Mouse (Mus musculus): ENCODE results near the gene Hhat.

The Hhat gene

DNA sequence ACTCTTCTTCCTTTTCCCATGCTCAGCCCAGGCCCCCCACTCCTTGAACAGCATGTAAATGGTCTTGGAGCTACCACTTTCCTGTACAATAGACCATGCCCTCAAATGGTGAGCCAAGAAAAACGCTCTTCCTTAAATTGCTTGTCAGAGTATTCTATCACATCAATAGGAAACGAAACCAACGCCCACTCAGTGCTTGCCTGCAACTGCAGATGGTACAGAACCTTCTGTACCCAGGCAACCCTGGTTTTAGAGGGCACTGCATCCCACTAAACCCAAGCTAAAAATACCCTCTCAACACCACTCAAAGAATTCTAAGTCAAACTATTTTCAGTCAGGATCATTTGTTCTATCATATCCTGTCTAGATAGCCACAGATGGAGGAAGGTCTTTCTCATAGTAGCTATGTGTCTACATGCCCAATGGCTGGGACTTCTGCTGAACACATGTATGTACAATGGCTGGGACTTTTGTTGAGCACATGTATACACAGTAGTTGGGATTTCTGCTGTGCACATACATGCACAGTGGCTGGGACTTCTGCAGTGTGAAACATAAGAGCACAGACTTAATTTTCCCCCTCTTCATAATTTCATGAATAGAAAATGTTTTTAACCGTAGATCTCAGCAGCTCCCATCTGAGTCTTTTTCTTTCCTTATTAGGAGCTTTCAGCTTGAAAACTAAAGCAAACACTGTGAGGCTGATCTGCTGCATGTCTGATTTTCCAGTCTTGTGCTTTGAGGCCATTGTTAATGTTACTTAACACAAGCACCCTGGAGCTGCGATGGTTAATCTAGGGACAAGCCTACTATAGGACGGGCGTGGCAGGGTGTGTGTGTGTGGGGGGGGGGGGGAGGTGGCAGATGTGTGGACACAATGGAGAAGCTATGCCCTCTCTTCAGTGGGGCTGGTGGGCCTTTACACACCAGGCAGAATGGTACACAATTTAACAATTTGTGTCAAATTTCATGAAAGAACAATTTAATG, 7.8 kb downstream of the Hhat start:
- H3K36me3 ChIP-seq (ENCODE audit: control insufficient read depth, insufficient read depth, low read length, poor library complexity, severe bottlenecking) = no peaks in the 10 kb centered on the region
- DNase-seq (ENCODE audit: low read depth, low spot score) = peak; percentile 74
- H3K27me3 ChIP-seq (ENCODE audit: control insufficient read depth, insufficient read depth, low read length, poor library complexity, severe bottlenecking) = no peaks in the 10 kb centered on the region

DNA sequence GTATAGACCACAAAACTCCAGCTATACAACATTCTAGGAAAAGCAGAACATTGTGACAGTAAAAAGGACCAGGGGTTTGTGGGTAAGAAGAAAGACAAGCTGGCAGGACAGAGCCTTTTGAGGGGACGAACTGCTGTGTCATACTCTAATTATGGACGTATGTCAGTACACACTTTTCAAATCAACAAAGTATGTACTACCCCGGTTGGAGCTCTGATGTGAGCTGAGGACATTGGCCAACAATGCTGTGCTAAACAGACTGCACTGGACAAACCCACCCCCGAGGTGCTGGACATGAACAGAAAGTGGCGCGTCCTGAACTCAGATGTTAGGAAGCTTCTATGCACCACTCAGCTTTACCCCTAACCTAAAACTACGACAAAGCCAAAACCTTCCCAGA, 14.3 kb downstream of the Hhat start:
- no peaks in the 10 kb centered on the region for H3K27me3 ChIP-seq (ENCODE audit: control insufficient read depth, insufficient read depth, low read length, poor library complexity, severe bottlenecking)
- no peaks in the 10 kb centered on the region for H3K36me3 ChIP-seq (ENCODE audit: control insufficient read depth, insufficient read depth, low read length, poor library complexity, severe bottlenecking)
- no peak for DNase-seq (ENCODE audit: low read depth, low spot score)

DNA sequence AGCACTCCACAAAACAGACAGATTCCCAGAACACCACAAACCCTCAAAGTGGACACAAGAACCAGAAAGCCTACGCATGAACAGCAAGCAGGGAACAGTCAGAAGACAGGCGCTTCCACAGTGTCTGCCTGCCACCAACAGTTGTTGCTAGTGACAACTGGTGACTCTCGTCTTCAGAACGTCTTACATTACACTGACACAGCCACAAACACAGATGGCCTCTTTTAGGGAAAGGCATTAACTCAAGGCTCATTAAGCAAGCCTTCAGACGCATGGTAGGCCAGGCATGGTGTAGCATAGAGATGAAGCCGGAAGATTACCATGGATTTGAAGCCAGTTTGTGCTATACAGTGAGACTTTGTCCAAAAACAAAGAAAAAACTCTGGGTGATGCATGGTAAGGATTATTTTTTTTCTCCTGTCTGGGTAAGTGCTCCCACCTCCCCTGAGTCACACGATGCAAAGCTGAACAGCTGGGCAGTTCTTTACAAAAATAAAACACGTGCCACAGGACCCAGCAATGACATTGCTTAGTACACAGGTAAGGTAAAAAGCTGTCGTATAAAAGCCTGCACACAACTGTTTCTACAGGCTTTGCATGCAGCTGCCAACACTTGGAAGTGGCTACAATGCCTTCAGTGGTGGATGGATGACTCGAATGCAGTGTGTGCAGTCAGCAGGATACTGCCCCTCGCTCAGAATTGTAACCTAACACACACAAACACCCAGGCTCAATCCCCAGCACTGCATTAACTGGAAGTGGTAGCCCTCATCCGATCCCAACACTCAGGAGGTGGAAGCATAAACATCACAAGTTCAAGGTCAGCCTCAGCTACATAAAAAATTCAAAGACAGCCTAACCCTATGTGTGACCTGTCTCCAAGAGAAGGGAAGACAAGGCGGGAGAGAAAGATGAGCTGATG, 15.1 kb downstream of the Hhat start:
- Histone ChIP-seq H3K36me3 (ENCODE audit: control insufficient read depth, insufficient read depth, low read length, poor library complexity, severe bottlenecking) (no peaks in the 10 kb centered on the region), H3K27me3 (ENCODE audit: control insufficient read depth, insufficient read depth, low read length, poor library complexity, severe bottlenecking) (no peaks in the 10 kb centered on the region)
- no peak for DNase-seq (ENCODE audit: low read depth, low spot score)

DNA sequence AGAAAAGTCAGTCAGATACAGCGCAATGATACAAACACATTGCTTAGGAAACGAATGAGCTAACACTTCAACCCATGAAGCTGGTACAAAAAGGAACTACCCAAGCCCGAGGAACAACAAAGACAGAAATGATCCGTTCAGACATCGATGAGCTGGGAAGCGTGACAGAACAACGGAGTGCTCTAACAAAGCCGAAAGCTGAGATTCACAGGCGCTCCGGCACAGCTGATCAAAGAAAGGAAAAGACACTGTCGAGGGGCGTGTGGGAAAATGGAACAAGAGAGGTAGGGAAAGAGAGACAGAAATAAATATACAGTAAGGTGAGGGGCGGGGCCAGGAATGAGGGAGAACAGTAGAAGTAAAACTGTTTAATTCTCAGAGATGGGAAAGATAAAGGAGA, 15.8 kb downstream of the Hhat start:
- DNase-seq (ENCODE audit: low read depth, low spot score) = no peak
- Histone ChIP-seq H3K27me3 (ENCODE audit: control insufficient read depth, insufficient read depth, low read length, poor library complexity, severe bottlenecking) (no peaks in the 10 kb centered on the region), H3K36me3 (ENCODE audit: control insufficient read depth, insufficient read depth, low read length, poor library complexity, severe bottlenecking) (no peaks in the 10 kb centered on the region)

DNA sequence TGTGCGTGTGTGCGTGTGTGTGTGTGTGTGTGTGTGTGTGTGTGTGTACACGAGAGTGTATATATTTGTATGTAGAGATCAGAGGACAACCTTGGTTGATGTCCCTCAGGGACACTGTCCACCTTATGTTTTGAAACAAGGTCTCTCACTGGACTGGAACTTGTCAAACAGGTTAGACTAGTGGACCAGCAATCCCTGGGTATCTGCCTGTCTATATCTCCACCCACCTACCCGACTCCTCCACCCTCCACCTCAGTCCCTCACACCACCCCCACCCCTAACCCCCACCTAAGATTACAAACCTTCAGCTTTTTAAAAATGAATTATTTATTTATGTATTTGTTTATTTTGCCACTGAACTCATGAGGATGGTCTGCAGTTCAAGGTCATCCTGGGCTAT, 16.8 kb downstream of the Hhat start:
- no peak for DNase-seq (ENCODE audit: low read depth, low spot score)
- no peaks in the 10 kb centered on the region for H3K36me3 ChIP-seq (ENCODE audit: control insufficient read depth, insufficient read depth, low read length, poor library complexity, severe bottlenecking)
- H3K27me3 ChIP-seq (ENCODE audit: control insufficient read depth, insufficient read depth, low read length, poor library complexity, severe bottlenecking) = no peaks in the 10 kb centered on the region

DNA sequence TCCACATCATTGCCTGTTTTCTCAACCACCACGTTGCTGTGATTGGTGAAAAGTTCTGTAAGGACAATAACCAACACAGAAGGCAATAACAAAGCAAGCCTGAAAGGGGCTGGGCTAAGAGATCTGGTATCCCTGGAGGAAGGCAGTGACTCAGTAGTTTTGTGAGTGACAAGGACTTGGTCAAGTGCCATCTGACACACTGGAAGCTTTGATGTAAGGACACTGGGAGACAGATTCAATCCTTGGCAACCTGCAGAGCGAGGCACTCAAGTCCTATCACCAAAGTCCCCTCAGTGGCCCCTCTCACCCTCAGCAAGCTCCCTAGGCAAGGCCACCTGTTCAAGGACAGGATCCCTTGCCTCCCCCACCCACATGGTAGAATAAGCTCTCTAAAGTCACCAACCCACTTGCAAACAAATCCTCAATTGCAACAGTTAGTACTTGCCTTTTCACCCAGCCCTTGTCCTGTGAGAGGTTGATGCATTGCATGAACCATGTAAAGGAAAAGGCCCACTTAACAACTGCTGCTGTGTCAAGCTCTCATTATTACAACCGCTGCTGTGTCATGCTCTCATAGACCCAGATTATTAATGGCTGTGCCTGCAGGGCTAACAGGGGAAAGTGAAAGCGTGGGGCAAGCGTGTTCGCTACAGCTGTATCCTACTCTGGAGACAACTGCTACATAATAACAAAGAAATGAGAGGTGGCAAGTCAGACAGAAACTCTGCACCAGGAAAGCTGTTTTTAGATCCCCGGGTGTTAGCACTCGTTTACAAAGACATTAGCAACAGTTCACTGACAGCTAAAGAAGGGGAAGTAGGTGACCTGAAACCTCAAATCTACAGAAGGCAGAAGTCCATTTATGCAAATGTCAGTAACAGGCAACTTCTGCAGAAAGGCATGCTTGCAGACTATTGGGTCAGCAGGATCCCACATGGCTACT, 18.1 kb downstream of the Hhat start:
- peak; percentile 85 for DNase-seq (ENCODE audit: low read depth, low spot score)
- no peaks in the 10 kb centered on the region for H3K36me3 ChIP-seq (ENCODE audit: control insufficient read depth, insufficient read depth, low read length, poor library complexity, severe bottlenecking)
- H3K27me3 ChIP-seq (ENCODE audit: control insufficient read depth, insufficient read depth, low read length, poor library complexity, severe bottlenecking) = no peaks in the 10 kb centered on the region

DNA sequence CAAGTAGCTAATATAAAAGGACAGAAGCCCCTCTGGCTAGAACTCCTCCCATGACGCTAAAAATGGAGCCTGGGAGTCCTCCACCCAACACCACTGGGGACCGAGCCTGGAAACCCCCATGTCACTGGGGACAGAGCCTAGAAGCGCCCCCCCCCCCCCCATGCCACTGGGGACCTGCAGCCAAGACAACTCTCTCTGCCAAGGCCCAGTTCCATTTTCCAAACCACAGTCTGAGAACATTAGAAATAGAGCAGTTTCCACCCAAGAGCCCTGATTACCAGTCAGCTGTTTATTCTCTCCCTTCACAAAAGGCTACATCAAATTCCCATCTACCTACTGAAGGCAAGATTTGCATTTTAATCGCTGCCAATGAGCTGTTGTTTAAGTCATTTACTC, 21.0 kb downstream of the Hhat start:
- no peaks in the 10 kb centered on the region for H3K27me3 ChIP-seq (ENCODE audit: control insufficient read depth, insufficient read depth, low read length, poor library complexity, severe bottlenecking)
- no peaks in the 10 kb centered on the region for H3K36me3 ChIP-seq (ENCODE audit: control insufficient read depth, insufficient read depth, low read length, poor library complexity, severe bottlenecking)
- peak; percentile 49 for DNase-seq (ENCODE audit: low read depth, low spot score)

DNA sequence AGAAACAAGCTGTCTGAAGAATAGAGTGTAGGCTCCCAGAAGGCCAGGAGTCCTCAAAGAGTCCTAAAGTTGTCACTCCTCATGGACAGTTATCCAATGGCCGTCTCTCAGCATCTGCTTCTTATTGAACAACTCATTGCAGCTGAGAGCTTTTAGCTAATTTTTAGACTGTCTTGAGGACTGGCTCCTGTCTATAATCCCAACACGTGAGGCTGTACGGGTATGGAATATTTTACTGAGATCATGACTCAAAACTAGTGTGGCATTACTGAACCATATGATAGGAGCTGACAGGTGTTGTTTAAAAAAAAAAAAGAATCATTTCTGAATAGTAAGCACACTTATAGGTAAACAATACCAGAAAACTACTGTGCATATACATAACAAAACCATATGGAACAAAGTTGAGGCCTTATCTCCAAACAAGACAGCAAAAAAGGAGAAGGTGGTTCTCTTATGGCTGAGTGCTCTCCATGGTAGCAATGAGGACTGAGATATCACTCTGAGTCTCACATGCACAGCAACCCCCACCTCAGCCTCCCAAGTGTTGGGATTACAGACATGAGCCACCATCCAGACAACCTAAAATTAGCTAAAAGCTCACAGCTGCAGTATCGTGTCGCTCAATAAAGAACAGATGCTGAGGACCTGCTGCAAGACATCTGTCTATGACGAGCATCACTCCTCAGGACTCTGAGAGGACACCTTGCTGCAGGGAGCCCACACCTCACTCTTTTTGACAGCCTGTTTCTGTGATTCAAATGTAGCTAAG, 21.6 kb downstream of the Hhat start:
- Histone ChIP-seq H3K36me3 (ENCODE audit: control insufficient read depth, insufficient read depth, low read length, poor library complexity, severe bottlenecking) (no peaks in the 10 kb centered on the region), H3K27me3 (ENCODE audit: control insufficient read depth, insufficient read depth, low read length, poor library complexity, severe bottlenecking) (no peaks in the 10 kb centered on the region)
- DNase-seq (ENCODE audit: low read depth, low spot score) = no peak

DNA sequence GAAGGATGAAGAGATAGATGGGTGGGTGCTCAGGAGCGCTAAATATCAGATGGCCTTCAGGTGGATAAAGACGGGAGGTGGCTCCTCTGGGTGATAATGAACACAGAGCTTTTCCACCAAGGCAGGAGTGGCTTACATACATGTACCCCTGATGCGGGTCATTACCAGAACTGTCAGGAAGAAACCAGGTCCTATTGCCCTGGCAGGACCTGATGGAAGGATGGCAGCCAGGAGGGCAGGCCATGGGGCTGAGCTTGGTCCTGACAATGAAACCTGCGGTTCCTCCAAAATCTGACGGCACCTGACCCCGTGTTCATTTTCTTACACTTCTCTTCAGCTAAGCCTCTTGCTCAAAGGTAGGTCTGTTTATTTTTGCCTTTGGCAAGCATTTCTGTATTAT, 24.8 kb downstream of the Hhat start:
- no peak for DNase-seq (ENCODE audit: low read depth, low spot score)
- Histone ChIP-seq H3K27me3 (ENCODE audit: control insufficient read depth, insufficient read depth, low read length, poor library complexity, severe bottlenecking) (no peaks in the 10 kb centered on the region), H3K36me3 (ENCODE audit: control insufficient read depth, insufficient read depth, low read length, poor library complexity, severe bottlenecking) (no peaks in the 10 kb centered on the region)

DNA sequence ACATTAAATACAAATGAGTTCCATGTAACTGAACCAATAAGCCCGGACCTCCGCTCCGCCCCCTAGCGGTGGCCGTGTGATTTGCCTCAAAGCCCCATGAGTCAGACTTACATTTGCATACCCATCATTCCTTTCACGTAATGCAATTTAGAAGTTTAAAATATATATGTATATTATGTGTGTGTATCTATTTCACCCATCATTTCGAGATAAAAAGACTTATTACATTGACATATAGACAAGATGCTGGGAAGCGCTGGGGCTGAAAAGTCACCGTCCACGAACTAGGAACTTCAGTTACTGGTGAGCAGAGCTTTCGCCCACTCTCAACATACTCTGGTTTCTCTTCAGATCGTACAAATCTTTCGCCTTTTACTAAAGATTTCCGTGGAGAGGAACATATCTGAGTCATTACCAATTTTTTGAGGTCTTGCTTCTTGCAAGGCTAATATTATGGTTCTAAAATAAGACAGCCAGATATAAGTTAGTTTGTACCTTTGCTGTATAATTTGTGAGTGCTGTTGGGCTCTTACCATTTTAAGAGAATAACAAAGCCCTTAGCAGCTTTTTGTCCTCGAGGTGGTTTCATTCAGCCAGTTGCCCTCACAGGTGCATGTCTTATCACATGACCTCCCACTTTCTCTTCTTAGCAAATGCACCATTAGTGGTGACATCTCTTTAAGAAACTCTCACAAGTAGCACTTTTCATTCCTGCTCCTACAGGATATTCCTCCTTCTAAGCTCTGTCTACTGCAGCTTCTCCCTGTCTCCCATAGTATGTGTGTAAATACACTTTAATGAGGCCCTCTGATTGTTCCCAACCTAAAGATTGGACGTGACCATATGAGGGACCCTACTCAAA, 25.6 kb downstream of the Hhat start:
- no peaks in the 10 kb centered on the region for H3K36me3 ChIP-seq (ENCODE audit: control insufficient read depth, insufficient read depth, low read length, poor library complexity, severe bottlenecking)
- DNase-seq (ENCODE audit: low read depth, low spot score) = peak; percentile 91

DNA sequence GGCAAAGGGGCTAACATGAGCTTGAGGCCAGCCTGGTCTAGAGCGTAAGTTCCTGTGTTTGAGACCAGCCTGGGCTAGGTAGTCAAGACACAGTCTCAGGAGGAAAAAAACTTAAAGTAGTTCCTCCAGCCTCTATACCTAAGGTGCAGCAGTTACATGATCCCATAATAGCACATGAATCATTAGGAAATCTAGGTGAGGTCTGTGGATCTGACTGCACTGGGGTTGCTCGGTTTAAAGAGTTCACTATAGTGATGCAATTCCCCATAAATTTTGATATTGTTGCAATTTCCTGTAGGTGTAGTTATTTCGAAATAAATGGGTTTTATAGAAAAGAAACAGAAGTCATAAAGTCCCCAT, 26.2 kb downstream of the Hhat start:
- Histone ChIP-seq H3K27me3 (ENCODE audit: control insufficient read depth, insufficient read depth, low read length, poor library complexity, severe bottlenecking) (no peaks in the 10 kb centered on the region), H3K36me3 (ENCODE audit: control insufficient read depth, insufficient read depth, low read length, poor library complexity, severe bottlenecking) (no peaks in the 10 kb centered on the region)
- DNase-seq (ENCODE audit: low read depth, low spot score) = no peak

More for the DNA sequence above, 25.6 kb downstream of the Hhat start:
- H3K27me3 ChIP-seq (ENCODE audit: control insufficient read depth, insufficient read depth, low read length, poor library complexity, severe bottlenecking) = no peaks in the 10 kb centered on the region

DNA sequence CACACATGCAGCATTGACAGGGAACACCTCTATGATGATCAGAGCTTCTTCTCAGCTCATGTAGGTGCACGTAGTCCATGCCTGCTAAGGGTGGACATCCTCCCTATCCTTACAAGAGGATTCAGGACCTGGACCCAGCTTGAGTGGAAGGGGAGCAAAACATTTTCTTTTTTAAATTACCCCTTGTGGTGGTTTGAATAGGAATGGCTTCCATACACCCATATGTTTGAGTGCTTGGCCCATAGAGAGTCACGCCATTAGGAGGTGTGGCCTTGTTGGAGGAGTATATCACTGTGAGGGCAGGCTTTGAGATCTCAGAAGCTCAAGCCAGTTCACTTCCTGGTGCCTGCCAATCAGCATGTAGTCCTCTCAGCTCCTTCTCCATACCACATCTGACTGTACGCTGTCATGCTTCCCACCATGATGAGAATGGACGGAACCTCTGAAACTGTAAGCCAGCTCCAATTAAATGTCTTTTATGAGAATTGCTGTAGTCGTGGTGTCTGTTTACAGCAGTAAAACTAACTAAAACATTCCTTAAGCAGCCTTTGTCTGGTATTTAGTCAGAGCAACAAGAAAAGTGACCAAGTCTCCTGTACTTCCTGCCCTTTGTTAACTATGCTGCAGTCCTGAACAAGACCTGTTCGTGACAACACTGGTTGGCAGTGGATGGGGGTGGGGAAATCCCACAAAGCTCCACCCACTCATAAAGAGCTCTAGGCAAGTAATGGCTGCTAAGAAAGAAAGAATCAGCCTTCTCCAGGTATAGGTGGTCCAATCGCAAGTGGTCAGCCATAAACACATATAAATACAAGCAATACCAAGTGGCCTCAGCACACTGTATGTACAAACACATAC, 28.4 kb downstream of the Hhat start:
- H3K27me3 ChIP-seq (ENCODE audit: control insufficient read depth, insufficient read depth, low read length, poor library complexity, severe bottlenecking) = no peaks in the 10 kb centered on the region
- no peaks in the 10 kb centered on the region for H3K36me3 ChIP-seq (ENCODE audit: control insufficient read depth, insufficient read depth, low read length, poor library complexity, severe bottlenecking)
- peak; percentile 38 for DNase-seq (ENCODE audit: low read depth, low spot score)

Measured in splenic B cell, adult 2 months (primary cell).